Mouse (Mus musculus): Measurements from ENCODE around the gene Prr7.

GRCm38 (mm10) chr13:55484520-55485088 lies 20.5 kb downstream of the Prr7 start:
- no peak for TF ChIP-seq ZC3H11A (IDR thresholded peaks at IDR 0.05; ENCODE audit: low read depth, low read length)
- TF ChIP-seq MAX (IDR thresholded peaks at IDR 0.05; ENCODE audit: low read length): no peak
- TF ChIP-seq NELFE (IDR thresholded peaks at IDR 0.05; ENCODE audit: low read depth, low read length): no peak
- TF ChIP-seq POLR2A (IDR thresholded peaks at IDR 0.05; ENCODE audit: control insufficient read depth in 1 of 2, insufficient read depth in 1 of 2, low read depth in 1 of 2, low read length in 2 of 2, poor library complexity in 1 of 2): no peak
- TF ChIP-seq CTCF (IDR thresholded peaks at IDR 0.05 in 2 of 3, conservative IDR thresholded peaks at IDR 0.05 in 1 of 3; ENCODE audit: control insufficient read depth in 1 of 3, insufficient read depth in 1 of 3, low read depth in 2 of 3, low read length in 3 of 3, poor library complexity in 1 of 3, severe bottlenecking in 1 of 3): no peak
- no peak for TF ChIP-seq GATA1 (IDR thresholded peaks at IDR 0.05; ENCODE audit: low read depth, low read length)
- TF ChIP-seq EP300 (IDR thresholded peaks at IDR 0.05; ENCODE audit: low read depth in 1 of 2, low read length in 2 of 2): no peak
- no peak for TF ChIP-seq MYB (IDR thresholded peaks at IDR 0.05; ENCODE audit: low read depth, low read length)
- no peak for TF ChIP-seq MEF2A (IDR thresholded peaks at IDR 0.05; ENCODE audit: extremely low read depth, insufficient replicate concordance, low read depth, low read length, poor library complexity, severe bottlenecking)
- no peak for TF ChIP-seq POLR2AphosphoS2 (IDR thresholded peaks at IDR 0.05; ENCODE audit: low read length)
- TF ChIP-seq E2F4 (IDR thresholded peaks at IDR 0.05; ENCODE audit: borderline replicate concordance, low read depth, low read length): no peak
- TF ChIP-seq MYC (IDR thresholded peaks at IDR 0.05; ENCODE audit: low read depth, low read length): no peak
- no peak for TF ChIP-seq ELF1 (IDR thresholded peaks at IDR 0.05; ENCODE audit: low read depth, low read length)
